Mouse (Mus musculus) testis, postnatal 14 days (tissue): ENCODE measurements around the gene Cenpj.

Experiments used
- DNase-seq: peaks from one replicate; pipeline ENCODE4 v3.0.0; 2021; ENCODE audit warnings: low spot score

Cenpj gene

GRCm38 (mm10) chr14:56575416-56575815, at the start of gene Cenpj, which contains the start of gene Parp4:
Gene Cenpj (minus strand): TSS chr14:56575425.
Gene Parp4 (plus strand): TSS chr14:56575619.
- DNase-seq = peak; percentile 86

DNA sequence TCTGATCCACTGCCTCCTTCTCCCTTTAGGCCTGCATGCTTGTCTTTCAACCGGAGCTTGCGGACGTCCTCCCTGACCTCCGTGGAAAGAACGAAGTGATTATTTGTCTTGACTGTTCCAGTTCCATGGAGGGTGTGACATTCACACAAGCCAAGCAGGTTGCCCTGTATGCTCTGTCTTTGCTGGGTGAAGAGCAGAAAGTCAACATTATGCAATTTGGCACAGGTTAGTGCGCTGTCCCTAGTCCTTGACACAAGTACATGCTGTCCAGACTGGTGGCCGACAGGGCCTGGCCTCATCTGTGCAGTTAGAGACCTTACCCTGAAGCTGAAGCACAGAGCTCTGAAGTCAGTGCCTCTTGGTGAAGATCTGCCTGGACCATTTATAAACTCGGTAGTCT, 45.2 kb upstream of the Cenpj start:
- DNase-seq = no peak

- no peak for DNase-seq
Observed at GRCm38 (mm10) chr14:56617470-56617869, 42.2 kb upstream of the Cenpj start.

DNA sequence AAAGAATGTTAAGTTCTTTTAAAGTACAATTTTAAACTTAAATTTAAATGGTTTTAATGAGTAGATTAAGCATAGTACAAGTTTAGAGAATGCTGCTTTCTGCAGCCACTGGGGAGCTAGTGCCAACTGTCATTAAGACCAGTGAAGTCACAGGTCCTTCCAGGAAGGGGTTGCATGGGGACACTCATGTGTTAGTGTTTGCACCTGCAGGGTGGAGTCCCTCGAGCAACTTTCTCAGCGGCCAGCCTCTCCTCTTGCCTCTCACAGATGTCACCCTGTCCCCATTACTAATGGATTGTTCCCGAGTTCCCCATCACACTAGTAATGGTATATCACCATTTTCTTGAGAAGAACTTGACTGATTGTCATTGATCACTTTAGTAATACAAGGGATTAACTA, 38.0 kb upstream of the Cenpj start:
- DNase-seq = no peak

DNA sequence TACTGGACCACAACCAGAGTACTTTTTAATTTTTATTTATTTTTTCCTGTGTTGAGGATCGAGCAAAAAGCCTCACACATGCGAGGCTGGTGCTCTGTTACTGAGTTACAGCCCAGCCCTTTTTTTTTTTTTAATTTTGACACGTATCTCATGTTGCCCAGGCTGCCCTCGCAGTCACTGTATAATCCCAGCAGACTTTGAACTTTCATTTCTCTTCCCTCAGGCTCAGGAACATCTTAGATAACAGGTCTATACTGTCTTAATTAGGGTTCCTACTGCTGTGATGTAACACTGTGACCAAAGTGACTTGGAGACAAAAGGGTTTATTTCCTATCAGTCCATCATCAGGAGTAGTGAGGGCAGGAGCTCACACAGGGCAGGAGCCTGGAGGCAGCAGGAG, 29.9 kb upstream of the Cenpj start:
- no peak for DNase-seq

GRCm38 (mm10) chr14:56604438-56604837, 29.2 kb upstream of the Cenpj start:
- DNase-seq = no peak

GRCm38 (mm10) chr14:56602069-56602468, 26.8 kb upstream of the Cenpj start:
- no peak for DNase-seq

GRCm38 (mm10) chr14:56598759-56599158, 23.5 kb upstream of the Cenpj start:
- DNase-seq = peak; percentile 43

DNA sequence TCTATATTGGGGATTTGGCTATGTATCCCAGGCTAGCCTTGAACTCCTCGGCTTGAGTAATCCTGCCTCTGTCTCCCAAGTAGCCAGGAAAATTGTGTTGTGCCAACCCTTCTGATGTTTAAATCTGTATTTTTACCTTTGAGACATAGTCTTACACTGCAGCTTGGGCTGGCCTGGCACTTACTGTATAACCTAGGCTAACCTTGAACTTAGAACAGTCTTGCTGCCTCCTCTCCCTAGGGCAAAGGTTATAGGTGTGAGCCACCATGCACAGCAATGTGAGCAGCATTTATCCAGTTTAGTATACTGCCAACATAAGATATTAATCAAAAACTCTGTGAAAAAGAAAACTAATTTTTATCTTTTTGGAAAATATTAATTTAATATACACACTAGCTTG, 19.6 kb upstream of the Cenpj start:
- no peak for DNase-seq

GRCm38 (mm10) chr14:56592191-56592590, 17.0 kb upstream of the Cenpj start:
- DNase-seq = no peak

GRCm38 (mm10) chr14:56582294-56582693, 7.1 kb upstream of the Cenpj start:
- no peak for DNase-seq

GRCm38 (mm10) chr14:56581117-56581516, 5.9 kb upstream of the Cenpj start:
- DNase-seq = no peak

DNA sequence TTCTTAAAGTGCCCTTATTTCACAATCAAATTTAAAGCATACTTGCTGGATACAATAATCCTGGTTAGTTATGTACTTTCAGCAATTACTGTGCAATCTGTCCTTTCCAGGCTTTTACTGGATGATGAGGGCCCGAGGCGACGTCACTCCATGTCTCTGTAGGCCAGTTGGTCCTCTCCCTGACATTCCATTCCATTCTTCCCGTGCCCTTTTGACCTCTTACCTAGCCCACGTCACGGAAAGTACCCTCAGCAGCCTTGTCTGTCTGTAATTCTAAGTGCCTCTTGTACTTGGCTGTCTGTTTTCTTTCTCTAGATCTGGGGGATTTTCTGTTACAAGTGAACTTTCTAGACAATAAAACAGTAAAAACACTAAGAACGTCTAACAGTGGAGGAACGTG, 3.8 kb upstream of the Cenpj start:
- no peak for DNase-seq

GRCm38 (mm10) chr14:56575969-56576901, 1.0 kb upstream of the Cenpj start:
- no peak for DNase-seq

DNA sequence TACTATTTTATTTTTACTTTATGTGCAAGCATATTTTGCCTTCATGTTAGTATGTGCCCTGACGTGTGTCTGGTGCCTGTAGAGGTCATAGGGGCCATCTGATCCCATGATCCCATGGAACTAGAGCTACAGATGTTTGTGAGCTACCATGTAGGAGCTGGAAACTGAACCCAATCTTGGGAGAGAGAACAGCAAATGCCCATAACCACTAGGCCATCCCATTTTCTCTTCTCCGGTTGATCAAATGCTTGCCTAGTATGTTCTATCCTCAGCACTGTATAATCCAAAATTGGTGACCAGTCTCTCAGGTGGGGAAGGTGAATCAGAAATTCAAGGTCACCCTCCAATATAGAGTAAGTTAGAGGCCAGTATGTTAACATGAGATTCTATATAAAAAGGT, 2.7 kb downstream of the Cenpj start:
- DNase-seq = no peak

- peak; percentile 97 for DNase-seq
Observed at GRCm38 (mm10) chr14:56571310-56572093, 3.7 kb downstream of the Cenpj start.

GRCm38 (mm10) chr14:56569041-56569440, 6.2 kb downstream of the Cenpj start:
- DNase-seq = no peak

- DNase-seq = no peak
Observed at GRCm38 (mm10) chr14:56567476-56567875, 7.7 kb downstream of the Cenpj start.

DNA sequence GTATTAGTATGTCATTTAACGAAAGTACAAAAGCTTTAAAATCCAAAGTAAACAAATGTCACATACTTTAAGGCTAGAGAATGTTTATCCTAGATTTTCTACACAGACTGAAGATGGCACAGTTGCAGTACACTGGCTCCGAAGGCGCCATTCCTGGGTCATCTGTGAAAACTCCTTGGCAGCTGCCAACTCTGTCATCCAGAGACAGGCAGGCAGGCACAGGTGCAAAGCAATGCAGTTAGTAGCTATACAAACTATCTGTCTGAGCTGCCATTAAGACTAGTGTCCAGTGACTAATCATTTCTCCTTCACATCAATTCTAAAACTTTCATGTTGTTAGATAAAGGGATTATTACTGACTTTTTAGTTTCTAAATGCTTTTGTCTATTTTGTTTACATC, 16.1 kb downstream of the Cenpj start:
- no peak for DNase-seq

DNA sequence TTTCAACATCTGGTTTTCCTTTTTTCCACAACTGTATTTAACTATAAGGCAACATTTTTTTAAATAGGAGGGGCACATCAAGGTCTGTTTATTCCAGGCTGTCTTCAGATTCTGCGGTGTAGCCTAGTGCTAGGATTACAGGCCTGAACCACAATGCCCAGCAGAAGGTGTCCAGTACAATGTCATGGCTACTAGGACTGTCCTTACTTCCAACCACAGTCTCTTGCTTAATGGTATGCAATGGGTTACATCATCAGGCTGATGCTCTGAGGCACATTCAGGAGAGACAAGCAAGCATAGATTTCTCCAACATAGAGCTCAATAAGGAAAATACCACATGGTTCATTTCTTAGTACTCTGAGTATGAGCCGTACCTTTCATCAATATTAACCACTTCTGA, 20.5 kb downstream of the Cenpj start:
- DNase-seq = no peak

DNA sequence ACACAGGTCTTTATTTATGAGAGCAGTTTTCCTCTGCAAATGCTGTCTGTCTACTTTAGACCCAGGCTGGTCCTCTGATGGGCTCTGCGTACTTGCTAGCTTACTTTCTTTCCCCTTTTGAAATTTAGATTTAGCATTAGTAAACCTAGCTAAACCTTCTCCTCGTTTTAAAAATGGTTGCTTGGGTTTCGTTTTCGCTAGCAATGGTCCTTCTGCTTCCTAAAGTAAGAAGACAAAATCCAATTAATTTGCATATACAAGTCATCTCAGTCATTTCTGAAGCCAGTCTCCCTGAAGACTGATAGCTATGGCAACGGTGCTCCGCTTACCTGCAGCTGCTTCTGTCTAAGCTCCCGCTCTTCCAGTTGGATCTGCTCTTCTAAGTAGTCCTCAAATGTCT, 21.9 kb downstream of the Cenpj start:
- DNase-seq = no peak

GRCm38 (mm10) chr14:56552924-56553323, 22.3 kb downstream of the Cenpj start:
- no peak for DNase-seq

DNA sequence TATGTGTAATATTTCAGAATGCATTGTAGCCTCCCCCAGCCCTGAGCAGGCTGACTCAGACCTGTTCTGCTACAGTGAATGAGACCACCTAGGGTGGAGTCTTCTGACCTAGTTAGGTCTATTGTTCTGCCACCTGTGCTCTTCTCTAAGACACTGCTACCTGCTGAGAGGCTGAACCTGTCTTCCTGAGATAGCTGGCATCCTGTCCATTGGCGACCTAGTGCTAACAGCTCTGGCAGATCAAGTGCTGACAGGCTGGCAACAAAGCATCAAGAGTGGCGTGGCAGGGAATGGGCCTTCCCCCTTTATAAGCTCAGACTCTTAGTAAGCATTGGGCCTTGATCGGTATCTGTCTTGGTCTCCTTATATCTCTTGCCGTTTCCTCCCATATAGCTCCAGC, 24.3 kb downstream of the Cenpj start:
- DNase-seq = no peak
